Mouse (Mus musculus) G1E-ER4 (cell line): ENCODE data around the gene Med16. TPM values are rescaled to one million over a fixed set of nuclear protein-coding genes. Genes with fewer than 3 reads are reported as not detected.

Source experiments
- GATA1 ChIP-seq: IDR thresholded peaks from one replicate; pipeline ENCODE4 v1.8.0; 2012; ENCODE audit warnings: low read length, inconsistent platforms
- polyA plus RNA-seq: library from polyadenylated mRNA; stranded (reverse); fragments of >175 nt; gene quantifications from 2 replicates; pipeline ENCODE4 v1.2.3, GENCODE M21; 2012

Med16 gene
- polyA plus RNA-seq, 1 experiment = 64.2 TPM

DNA sequence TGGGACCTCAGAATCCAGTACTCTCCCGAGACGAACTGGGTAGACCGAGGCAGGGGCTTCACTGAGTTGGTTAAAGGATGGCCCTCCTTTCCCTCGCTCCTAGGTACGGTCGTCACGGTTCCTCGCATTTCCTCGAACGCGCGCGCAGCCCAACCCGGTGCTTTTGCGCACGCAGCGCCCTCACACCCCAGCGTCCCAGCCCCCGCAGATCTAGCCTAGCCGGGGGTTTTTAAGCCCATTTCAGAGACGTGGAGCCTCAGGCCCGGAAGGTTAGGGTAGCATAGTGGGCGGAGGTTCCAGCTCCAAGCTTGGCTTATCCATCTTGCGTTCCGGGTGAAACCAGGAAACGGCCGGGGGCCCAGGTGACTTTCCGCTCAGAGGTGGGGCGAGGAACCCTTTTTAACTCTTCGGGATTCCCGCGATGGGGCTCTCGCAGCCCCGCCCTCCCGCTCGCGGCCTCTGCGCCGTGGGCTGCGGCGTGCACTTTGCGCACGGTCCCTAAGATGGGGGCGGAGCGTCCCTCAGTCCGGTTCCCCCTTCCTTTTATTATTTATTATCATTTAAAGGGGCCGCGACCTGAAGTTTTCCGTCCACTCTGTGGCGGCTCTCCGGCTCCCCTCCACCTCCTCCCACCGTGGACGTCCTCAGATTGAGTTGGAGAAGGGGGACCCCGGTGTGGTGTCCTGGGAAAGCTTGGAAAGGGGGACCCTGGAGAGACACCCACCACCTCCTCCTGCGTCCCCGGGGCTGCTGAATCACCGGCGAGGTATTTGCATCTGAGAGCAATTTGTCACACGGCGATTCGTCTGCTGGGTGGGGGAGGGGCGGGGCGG lies 18.0 kb upstream of the Med16 start, which contains the start of gene Arid3a:
Gene Arid3a (plus strand): TSS at position 553 of the 833 bp plus-strand sequence.
- TF ChIP-seq GATA1 = no peak

GRCm38 (mm10) chr10:79925785-79926490 lies 17.2 kb upstream of the Med16 start:
- TF ChIP-seq GATA1 = no peak

- TF ChIP-seq GATA1 = no peak
Measured at GRCm38 (mm10) chr10:79924998-79925784, 16.5 kb upstream of the Med16 start.

- no peak for TF ChIP-seq GATA1
Measured at GRCm38 (mm10) chr10:79921572-79921971, 12.8 kb upstream of the Med16 start.

GRCm38 (mm10) chr10:79920958-79921535 lies 12.3 kb upstream of the Med16 start, which contains the start of gene R3hdm4:
R3hdm4 (minus strand) TSS chr10:79921208.
- TF ChIP-seq GATA1 = no peak

- no peak for TF ChIP-seq GATA1
Measured at GRCm38 (mm10) chr10:79920056-79920890, 11.6 kb upstream of the Med16 start.

- no peak for TF ChIP-seq GATA1
Measured at GRCm38 (mm10) chr10:79919251-79919849, 10.6 kb upstream of the Med16 start.

GRCm38 (mm10) chr10:79918231-79919078 lies 9.7 kb upstream of the Med16 start:
- no peak for TF ChIP-seq GATA1

GRCm38 (mm10) chr10:79917532-79918100 lies 8.9 kb upstream of the Med16 start:
- no peak for TF ChIP-seq GATA1

- TF ChIP-seq GATA1 = no peak
Measured at GRCm38 (mm10) chr10:79916808-79917531, 8.2 kb upstream of the Med16 start, which contains the start of gene Kiss1r. Kiss1r (plus strand) TSS chr10:79916971.

GRCm38 (mm10) chr10:79916081-79916480 lies 7.4 kb upstream of the Med16 start:
- TF ChIP-seq GATA1 = no peak
